Mouse (Mus musculus): ENCODE data around the gene Trim45.

Trim45 gene

DNA sequence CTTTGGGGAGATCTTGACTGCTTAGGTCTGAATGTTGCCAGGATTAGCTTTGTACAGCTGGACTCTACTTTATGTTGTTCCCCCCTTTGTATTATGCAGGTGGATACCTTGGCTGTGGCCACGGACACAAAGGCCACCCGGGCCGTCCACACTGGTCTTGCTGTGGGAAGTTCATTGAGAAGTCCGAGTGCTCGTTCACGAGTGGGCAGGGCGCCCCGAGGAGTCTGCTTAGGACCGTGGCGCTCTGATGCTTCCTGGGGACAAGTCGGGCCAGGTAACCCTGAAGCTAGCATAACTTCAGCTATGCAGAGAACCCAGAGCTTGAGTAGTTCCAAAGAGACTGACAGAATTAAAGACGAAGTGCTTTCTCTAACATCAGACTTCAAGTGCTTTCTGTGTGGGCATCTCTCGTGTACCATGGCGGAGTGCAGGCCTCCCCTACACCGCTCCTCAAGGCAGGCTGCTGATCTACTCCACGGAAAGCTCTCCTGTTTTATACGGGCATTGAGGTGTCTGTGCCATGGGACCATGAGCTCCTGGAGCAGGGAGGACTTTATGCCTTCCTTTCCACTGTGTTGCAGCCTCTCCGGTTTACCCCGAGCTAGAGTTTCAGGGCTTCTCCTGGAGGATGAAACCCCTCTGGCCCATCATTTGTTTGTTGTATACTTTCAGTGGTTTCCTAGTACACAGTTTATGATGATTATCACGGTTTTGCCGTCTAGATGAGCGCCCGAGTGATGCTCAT, 9.5 kb downstream of the Trim45 start:
- no peak for DNase-seq (ENCODE audit: low read depth)

DNA sequence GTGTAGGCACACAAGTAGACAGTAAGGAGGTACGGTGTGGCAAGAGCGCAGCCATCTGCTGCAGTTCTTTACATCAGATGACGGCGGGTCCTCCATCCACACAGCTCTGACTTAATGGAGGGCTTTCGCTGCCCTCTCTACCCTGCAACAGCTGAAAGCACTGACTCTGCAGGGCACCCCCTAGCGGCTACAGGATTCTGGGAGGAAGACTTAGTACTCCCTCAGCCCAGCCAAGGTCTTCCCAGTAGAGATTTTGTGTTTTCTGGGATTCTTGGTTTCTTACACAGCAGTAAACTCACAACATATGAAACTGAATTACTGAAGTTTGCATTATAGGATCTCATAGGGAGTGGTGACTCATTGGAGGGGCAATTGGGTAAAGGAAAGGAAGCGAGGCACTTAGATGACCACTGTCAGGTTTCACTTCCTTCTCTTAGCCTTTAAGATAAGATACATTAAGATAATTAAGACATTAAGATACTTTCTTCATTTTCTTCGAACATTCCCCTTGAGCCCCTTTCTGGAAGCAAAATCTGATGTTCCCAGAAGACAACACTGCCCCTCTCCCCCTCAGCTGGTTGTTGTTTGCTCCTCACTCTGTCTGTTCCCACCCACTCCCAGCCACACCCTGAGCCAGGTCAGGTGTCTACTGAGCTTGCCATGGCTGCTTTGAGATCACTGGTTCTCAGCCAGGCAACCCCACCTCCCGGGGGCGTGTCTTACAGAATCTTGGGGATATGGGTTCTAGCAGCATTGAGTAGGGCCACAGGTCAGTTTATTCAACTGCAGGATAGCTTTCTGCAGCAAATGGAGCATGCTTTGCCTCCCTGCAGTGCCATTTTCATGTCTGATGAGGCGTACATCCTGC, 10.3 kb downstream of the Trim45 start:
- no peak for DNase-seq (ENCODE audit: low read depth)

DNA sequence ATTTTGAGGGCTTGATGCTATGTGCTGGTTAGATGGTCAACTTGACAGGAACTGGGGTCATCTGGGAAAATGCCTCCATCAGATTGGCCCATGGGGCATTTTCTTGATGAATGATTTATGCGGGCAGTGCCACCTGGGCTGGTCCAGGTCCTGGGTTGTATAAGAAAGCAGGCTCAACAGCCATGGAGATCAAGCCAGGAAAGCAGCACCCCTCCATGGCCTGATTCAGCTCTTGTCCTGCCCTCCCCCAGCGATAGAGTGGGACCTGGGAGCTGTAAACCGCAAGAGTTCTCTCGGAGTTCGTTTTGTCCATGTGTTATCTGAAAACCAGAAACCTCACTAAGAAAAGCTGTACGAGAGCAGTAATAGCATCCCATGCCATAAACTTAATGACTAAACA, 13.5 kb downstream of the Trim45 start:
- DNase-seq (ENCODE audit: low read depth), result no peak

DNA sequence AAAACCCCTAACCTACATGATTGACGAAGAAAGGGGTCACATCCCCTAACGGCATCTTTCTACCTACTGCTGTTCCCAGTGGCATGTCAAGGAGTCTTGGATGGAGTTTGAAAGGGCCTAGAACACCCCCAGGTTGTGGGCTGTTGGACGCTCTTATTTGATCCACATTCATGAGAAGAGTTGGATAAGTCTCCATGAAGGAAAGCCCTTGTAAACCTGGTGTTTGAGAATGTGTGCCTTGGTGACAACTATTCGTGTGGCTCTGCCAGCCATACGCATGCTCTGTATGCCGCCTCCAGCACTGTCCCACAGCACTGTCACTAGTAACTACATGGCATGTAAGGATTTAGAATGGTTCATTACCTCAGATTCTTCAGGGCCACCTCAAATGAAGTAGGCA, 14.2 kb downstream of the Trim45 start:
- no peak for DNase-seq (ENCODE audit: low read depth)

DNA sequence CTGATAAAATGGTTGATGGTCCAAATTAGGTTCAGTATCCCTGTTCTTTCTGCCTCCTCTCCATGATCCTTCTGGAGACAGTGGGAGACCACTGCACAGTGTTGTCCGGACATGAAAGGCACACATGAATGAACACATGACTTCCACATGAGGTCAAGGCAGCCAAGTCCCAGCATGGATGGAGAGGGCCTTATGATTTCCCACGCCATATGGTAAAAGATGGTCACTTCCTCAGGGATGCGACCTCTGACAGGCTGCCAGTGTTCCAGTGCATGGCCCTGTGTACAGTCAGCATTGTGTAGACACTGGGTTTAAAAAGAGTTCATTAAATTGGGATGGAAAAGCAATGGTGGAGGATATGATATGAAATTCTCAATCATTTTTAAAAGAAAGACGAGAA, 16.2 kb downstream of the Trim45 start:
- DNase-seq (ENCODE audit: low read depth), result no peak

DNA sequence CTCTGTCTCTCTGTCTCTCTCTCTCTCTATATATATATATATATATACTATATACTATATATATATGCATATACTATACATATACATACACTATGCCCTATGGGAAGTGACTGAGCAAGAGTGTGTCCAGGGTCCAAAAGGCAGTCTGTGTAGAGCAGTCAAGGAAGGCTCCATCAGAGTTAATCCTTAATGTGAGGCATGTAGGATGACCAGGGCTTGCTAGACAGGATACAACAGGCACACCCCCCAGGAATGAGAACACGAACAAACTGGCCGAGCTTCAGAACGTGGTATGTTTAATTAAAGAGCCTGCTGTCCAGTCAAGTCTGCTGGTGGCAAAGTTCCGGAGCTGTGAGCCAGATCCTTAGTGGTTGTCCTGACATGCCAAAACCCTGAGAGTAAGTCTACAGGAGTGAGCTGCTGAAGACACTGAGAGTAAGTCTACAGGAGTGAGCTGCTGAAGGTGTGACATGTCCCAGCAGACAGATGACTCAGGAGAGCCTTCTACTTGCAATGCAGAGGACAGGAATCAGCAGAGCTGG, 18.6 kb downstream of the Trim45 start:
- no peak for DNase-seq (ENCODE audit: low read depth)

DNA sequence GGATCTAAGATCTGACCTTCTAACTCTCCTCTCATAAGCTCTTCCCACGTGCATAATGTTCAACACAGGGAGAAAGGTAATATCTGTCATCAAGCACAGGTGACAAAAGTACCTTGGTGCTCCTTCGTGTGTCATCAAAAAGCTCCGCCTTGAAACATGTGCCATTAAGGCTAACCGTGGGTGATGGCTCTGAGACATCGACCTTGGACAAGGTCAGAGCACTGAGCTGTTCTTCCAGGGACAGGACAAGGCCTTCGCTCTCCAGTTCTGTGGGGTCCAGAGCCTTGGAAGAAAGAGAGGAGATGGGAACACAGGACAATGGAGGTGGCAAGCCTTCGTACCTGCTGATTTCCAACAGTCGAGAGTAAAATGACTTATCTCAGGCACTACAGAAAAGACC, 25.3 kb downstream of the Trim45 start:
- DNase-seq (ENCODE audit: low read depth), result no peak

DNA sequence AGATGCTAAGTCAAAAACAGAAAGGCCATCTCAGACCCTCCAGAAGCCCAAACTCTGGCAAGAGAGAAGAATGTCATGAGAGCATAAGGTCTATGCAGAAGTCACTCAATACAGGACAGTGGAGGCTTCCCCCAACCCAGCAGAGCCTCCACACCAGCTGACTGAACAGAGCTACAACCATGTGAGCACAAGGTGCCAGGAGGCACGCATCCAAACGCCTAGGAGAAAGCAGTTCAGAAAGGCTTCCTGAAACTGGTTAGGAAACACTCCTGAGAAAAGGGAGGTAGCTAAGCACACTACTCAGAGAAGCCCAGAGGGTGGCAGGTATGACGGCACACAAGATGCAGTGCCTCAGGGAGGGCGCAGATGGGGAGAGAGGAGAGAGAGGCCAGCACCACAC, 29.5 kb downstream of the Trim45 start:
- no peak for DNase-seq (ENCODE audit: low read depth)

DNA sequence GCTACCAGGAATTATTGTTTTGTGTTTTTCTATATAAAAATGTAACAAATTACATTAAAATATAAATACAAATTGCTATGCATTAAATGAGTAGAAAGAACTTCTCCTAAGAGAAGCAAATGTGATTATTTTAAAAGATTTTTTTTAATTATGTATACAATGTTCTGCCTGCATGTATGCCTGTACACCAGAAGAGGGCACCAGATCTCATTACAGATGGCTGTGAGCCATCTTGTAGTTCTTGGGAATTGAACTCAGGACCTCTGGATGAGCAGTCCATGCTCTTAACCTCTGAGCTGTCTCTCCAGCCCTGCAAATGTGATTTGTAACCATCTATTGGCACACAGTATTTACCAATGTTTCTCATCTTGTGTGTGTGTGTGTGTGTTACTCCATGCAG, 32.6 kb downstream of the Trim45 start:
- DNase-seq (ENCODE audit: low read depth), result peak; percentile 12

DNA sequence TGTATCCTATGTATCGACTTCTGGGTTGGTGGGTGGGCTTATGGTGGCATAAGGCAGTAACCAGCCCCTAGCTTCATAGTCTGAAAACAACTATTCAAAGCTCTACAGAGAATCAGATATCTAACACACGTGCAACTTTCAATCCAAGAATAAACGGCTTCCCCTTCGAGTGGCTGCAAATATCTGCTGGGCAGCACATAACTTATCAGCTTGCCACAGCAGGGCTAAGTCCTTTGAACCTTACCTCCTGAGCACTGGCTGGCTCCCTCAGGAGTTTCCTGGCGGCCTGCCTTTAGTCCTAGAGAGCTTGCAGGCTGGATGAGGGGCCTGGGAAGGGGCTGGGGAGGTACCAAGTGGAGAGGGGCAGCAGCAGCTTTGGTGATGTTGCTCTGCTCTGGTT, 39.0 kb downstream of the Trim45 start:
- DNase-seq (ENCODE audit: low read depth), result no peak

DNA sequence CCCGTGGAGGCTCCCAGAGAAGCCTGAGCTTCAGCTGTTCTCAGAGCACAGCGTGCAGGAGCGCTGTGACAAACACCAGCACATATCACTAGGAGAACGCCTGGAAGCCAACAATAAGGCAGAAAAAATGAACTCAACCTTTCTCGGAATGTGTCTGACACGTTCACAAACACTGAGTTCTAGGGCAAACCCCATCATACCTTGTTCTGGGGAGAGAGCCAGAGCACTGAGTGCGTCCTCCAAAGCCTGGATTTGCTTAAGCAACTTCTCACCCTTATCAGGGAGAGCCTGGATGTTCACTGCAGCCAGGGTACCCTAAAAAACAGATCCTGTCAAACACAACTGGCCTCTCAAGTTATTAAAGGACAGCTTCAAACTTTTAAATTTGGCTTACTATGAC, 39.5 kb downstream of the Trim45 start:
- no peak for DNase-seq (ENCODE audit: low read depth)

DNA sequence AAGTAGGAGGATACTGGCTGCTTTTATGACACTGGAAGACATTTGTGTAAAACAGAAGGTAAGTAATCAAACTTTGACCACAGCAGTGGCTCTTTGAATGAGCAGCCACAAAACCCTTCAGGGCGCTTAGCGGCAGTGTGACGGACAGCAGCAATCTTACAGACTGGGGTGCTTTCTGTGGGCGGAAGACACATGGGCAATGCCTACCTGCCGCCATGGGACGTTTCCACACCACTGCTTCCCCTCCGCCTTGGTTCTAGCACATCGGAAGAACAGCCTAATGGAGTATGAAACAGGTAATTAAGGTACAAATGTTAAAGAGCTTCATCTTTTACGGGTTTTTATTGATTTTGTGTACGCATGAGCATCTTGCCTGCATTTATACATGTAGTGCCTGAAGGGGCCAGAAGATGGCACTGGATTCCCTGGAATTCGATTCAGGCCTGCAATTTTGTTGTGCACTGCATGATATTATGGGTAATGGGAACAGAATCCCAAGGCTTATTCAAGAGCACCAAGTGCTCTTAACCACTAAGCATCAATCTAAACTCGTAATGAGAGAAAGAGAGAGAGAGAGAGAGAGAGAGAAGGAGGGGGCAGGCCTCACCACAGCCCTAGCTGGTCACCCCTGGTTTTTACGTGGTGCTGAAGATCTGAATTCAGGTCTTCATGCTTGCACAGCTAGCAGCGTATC, 42.0 kb downstream of the Trim45 start:
- peak; percentile 56 for DNase-seq (ENCODE audit: low read depth)

DNA sequence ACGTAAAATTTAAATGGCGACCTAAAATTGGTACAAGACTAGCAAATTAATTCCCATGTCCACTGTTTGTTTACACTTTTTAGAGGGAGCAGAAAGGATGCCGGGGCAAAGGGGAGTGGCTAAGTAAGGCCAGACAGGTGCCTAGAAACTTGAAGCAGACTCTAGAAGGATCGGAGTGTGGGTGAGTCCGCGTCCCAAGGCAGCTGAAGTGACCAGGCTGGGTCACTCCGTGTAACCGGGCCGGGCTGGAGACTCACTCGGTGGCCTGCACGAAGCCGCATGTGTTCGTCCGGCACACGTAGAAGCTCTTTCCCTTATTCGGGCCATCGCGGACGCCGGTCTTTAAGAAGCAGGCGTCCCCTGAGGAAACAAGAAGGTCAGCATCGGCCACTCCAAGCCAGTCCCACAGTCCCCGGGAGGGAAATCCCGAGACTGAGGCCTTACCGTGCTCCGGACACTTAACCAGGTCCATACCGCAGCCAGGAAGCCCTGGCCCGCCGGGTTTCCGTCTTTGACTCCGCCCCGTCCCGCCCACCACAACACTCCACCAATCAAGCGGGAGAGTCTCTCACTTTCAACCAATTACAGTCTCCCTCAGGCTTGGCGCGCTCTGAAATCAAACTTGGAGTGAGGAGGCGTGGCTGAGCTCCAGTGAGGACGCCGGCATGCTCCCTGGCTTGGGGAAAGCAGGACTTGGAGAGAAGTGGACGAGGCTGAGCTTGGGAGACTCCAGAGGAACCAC, 47.3 kb downstream of the Trim45 start, which contains the start of gene Ttf2:
TSS of gene Ttf2 (minus strand) at position 488 of the 742 bp plus-strand sequence.
- DNase-seq (ENCODE audit: low read depth), result peak; percentile 94

DNA sequence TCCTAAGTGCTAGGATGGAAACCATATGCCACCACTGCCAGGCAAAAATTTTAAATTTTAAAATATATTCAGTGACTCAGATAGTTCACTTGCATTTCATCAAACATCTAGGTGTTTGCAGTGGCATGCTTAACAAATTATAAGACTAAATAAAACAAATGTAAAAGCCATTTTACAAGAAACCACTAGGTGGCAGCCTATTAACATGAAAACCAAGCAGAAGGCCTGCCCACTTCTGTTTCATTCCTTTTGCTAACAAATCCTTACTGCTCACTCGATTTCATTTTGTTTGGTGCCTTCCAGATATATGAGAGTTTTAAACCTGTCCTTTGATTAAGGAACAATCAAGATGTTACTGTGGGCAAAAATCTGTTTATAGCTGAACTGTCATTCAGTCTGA, 51.9 kb downstream of the Trim45 start:
- DNase-seq (ENCODE audit: low read depth), result peak; percentile 78

DNA sequence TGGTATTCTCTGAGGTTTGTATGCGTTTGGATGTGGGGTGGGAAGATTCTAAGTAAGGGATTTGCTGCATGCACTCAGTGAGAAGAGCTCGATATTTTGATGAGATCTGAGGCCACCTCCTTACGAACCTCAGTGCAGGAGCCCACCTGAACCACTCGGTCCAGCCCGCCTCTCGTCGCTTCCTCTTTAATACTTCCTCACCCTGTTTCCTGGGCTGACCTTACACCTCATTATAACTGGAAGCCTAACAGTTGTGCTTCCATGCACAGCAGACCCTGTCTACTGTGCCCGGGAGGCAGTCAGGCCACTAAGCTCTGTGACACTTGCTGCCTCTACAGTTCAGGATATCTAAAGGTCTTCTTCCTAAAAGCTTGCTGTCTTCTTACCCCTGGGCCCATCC, 57.3 kb downstream of the Trim45 start:
- no peak for DNase-seq (ENCODE audit: low read depth)

All from naive thymus-derived CD4-positive, alpha-beta T cell, adult 2 months (primary cell).